Mouse (Mus musculus): Measurements from ENCODE around the gene Siglec1. TPM values are rescaled to one million over a fixed set of nuclear protein-coding genes. Genes with fewer than 3 reads are reported as not detected.

Siglec1 gene
- polyA plus RNA-seq (2015; fragmentation: Illumina TruSeq; extraction: RNeasy Lipid Tissue Mini Kit (QIAGEN cat#74804); ENCODE audit: insufficient read depth, low read depth, low replicate concordance): 0.44 TPM

GRCm38 (mm10) chr2:131086667-131087390, at the start of gene Siglec1:
Gene Siglec1, minus strand, starts transcription at chr2:131086765.

GRCm38 (mm10) chr2:131132930-131133547, 46.5 kb upstream of the Siglec1 start, which contains the start of gene Gm11037:
Gene Gm11037, plus strand, starts transcription at chr2:131133497.

GRCm38 (mm10) chr2:131127161-131127730, 40.7 kb upstream of the Siglec1 start, which contains the start of gene Hspa12b:
Gene Hspa12b, plus strand, starts transcription at chr2:131127280.

GRCm38 (mm10) chr2:131063404-131063864, 23.1 kb downstream of the Siglec1 start, which contains the start of gene Adam33:
Gene Adam33, minus strand, starts transcription at chr2:131063814.

GRCm38 (mm10) chr2:131042988-131043387, 43.6 kb downstream of the Siglec1 start, which contains the start of gene Gfra4:
Gene Gfra4, minus strand, starts transcription at chr2:131043088.

Other genes with a start within 250 kb of the Siglec1 start
- 7.2 TPM for gene 4930402H24Rik, start 180.4 kb downstream of the Siglec1 start, polyA plus RNA-seq (2015; fragmentation: Illumina TruSeq; extraction: RNeasy Lipid Tissue Mini Kit (QIAGEN cat#74804); ENCODE audit: insufficient read depth, low read depth, low replicate concordance)
- 3.9 TPM for gene Atrn, start 180.3 kb downstream of the Siglec1 start, polyA plus RNA-seq (2015; fragmentation: Illumina TruSeq; extraction: RNeasy Lipid Tissue Mini Kit (QIAGEN cat#74804); ENCODE audit: insufficient read depth, low read depth, low replicate concordance)
- gene Gfra4, start 43.7 kb downstream of the Siglec1 start, polyA plus RNA-seq (2015; fragmentation: Illumina TruSeq; extraction: RNeasy Lipid Tissue Mini Kit (QIAGEN cat#74804); ENCODE audit: insufficient read depth, low read depth, low replicate concordance): 2.2 TPM
- 28.8 TPM for gene Adam33, start 23.0 kb downstream of the Siglec1 start, polyA plus RNA-seq (2015; fragmentation: Illumina TruSeq; extraction: RNeasy Lipid Tissue Mini Kit (QIAGEN cat#74804); ENCODE audit: insufficient read depth, low read depth, low replicate concordance)
- 6.4 TPM for gene Hspa12b, start 40.5 kb upstream of the Siglec1 start, polyA plus RNA-seq (2015; fragmentation: Illumina TruSeq; extraction: RNeasy Lipid Tissue Mini Kit (QIAGEN cat#74804); ENCODE audit: insufficient read depth, low read depth, low replicate concordance)
- gene Gm11037, start 46.7 kb upstream of the Siglec1 start, polyA plus RNA-seq (2015; fragmentation: Illumina TruSeq; extraction: RNeasy Lipid Tissue Mini Kit (QIAGEN cat#74804); ENCODE audit: insufficient read depth, low read depth, low replicate concordance): not detected
- gene 1700037H04Rik, start 73.3 kb upstream of the Siglec1 start, polyA plus RNA-seq (2015; fragmentation: Illumina TruSeq; extraction: RNeasy Lipid Tissue Mini Kit (QIAGEN cat#74804); ENCODE audit: insufficient read depth, low read depth, low replicate concordance): 3.5 TPM
- 14.3 TPM for gene Cenpb, start 93.3 kb upstream of the Siglec1 start, polyA plus RNA-seq (2015; fragmentation: Illumina TruSeq; extraction: RNeasy Lipid Tissue Mini Kit (QIAGEN cat#74804); ENCODE audit: insufficient read depth, low read depth, low replicate concordance)
- 1.2 TPM for gene Cdc25b, start 100.2 kb upstream of the Siglec1 start, polyA plus RNA-seq (2015; fragmentation: Illumina TruSeq; extraction: RNeasy Lipid Tissue Mini Kit (QIAGEN cat#74804); ENCODE audit: insufficient read depth, low read depth, low replicate concordance)
- 5.1 TPM for gene Spef1, start 100.5 kb upstream of the Siglec1 start, polyA plus RNA-seq (2015; fragmentation: Illumina TruSeq; extraction: RNeasy Lipid Tissue Mini Kit (QIAGEN cat#74804); ENCODE audit: insufficient read depth, low read depth, low replicate concordance)
- 7.0 TPM for gene Ap5s1, start 120.3 kb upstream of the Siglec1 start, polyA plus RNA-seq (2015; fragmentation: Illumina TruSeq; extraction: RNeasy Lipid Tissue Mini Kit (QIAGEN cat#74804); ENCODE audit: insufficient read depth, low read depth, low replicate concordance)
- gene Mavs, start 147.3 kb upstream of the Siglec1 start, polyA plus RNA-seq (2015; fragmentation: Illumina TruSeq; extraction: RNeasy Lipid Tissue Mini Kit (QIAGEN cat#74804); ENCODE audit: insufficient read depth, low read depth, low replicate concordance): 7.2 TPM
- 14.5 TPM for gene Pank2, start 175.7 kb upstream of the Siglec1 start, polyA plus RNA-seq (2015; fragmentation: Illumina TruSeq; extraction: RNeasy Lipid Tissue Mini Kit (QIAGEN cat#74804); ENCODE audit: insufficient read depth, low read depth, low replicate concordance)

Data from pancreas, adult 10 weeks (tissue).